Mouse (Mus musculus) cerebellum, postnatal 36 days (tissue): ENCODE measurements at regions not wholly inside any gene's neighbourhood (a gene's known extent, or its start where the extent isn't known, plus 50 kb on each side); places are given as distances from the start of the nearest gene placed in this dataset.

Experiments
- DNase-seq, 2 experiments: peaks; one replicate each; pipeline ENCODE4 v3.0.0; 2021 to 2022; ENCODE audit warnings: mixed read lengths in 2 of 2

- no peak for DNase-seq
Observed at GRCm38 (mm10) chr4:81825966-81826365, 383.4 kb upstream of the Mpdz start.

GRCm38 (mm10) chr4:81823566-81823965 lies 381.0 kb upstream of the Mpdz start:
- no peak for DNase-seq

GRCm38 (mm10) chr4:81789274-81789673 lies 346.7 kb upstream of the Mpdz start:
- no peak for DNase-seq

DNA sequence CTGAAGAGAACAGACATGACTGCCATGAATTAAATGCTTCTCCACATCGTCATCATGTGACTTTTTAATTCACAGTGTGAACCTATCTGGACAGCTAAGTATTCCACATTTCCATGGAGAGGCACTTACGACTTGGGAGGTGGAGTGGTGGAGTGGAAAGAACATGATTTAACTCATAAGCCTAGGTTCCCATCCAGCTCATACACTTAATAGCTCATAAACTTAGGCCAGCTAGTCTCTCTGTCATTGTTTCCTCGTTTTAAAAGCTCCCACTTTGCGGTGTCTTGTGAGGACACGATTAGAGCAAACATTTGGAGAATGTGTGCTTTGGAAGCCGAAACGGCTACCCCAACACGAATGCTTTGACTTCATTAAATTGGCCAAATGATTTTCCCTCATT lies 346.0 kb upstream of the Mpdz start:
- DNase-seq: no peak

- no peak for DNase-seq
Observed at GRCm38 (mm10) chr4:81781971-81782370, 339.4 kb upstream of the Mpdz start.

DNA sequence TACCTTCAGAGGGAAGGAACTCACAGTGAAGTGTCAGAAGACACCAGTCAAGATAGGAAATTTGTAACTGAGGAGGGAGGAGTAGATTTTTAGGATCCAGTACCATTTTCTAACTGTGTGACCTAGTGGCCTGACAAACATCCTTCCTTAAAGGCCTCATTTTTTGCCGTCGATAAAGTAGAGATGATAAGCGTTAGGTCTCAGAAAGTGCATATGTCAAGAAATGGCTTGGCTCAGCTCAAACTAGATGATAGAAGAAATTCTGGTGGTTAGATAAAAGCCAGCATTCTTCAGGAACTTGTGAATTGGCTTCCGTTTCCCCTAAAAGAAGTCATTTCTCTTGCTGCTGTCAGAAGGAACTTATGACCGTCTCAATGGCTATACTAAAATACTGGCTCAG lies 324.1 kb upstream of the Mpdz start:
- DNase-seq: no peak

GRCm38 (mm10) chr4:81764026-81764867 lies 321.6 kb upstream of the Mpdz start:
- DNase-seq: no peak

DNA sequence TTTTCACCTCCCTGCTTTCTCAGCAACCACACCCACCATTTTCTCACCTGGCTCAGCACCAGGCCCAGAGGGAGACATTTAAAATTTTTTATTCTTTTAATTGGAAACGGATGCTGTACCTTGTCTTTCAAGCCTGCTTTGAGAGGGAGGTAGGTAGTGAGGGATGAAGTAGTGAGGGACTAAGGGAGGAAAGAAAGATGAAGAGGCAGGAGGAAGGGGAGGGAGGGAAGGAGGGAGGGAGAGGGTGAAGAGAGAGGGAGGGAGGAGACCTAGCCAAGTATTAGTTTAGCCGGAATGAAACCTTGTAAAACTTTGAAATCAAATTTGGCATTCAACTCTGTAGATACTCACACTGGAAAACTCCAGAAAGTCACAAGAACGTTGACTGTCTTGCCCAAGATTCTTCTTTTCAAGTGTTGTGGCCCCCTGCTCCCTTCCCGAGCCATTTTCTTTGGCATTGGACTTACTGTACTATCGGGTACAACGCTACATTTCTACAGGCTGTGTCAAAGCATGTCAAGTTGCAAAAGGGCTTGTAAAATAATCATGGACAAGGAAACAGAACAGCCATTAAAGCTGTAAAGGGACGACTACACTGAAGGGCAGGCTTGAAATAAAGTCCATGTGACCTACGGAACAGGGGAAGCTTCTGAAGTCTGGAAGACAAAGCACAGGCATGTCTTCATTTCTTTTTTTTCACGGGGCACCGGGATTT lies 320.9 kb upstream of the Mpdz start:
- no peak for DNase-seq

GRCm38 (mm10) chr4:81762592-81763229 lies 320.1 kb upstream of the Mpdz start:
- DNase-seq: no peak

- DNase-seq: no peak
Observed at GRCm38 (mm10) chr4:81757905-81758304, 315.3 kb upstream of the Mpdz start.

DNA sequence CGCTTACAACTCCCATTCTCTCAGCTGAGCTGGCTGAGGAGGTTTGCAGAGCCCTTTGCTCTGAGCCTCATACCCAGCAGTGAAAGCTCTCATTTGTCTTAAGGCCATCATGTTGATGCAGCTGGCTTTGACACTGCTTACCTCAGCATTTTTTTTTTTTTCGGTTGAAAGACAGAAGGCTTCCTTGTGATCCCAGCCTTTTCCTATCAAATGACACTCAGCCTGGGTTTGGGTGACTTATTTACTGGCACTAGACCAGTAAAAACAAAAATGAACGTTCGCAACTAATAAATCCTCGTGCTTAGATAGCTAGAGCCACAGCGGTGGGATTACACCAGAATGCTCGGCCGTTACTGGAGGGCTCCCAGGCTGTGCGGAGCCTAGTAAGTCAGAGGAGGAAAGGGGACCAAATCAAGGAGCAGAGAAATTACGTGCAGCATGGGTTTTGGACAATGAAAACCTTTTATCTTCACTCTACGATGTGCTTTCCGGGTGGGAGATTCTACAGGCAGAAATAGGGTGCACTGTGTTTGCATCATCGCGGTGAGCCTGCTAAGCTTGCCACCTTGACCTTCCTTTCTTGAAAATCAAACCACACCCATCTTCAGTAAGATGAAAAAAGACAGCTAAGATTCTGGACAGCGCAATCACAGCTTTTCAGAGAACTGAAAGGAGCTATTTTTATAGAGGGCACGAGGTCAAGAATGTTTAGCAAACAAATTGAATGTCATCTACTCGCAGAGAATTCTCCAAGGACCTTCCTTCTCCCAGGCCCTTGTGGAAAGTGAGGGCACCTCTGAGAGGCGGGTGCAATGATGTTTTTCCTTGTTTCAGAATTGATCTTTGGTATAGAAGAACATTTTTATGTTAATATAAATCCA lies 302.3 kb upstream of the Mpdz start:
- no peak for DNase-seq

- DNase-seq: peak; percentile 14 to 21
Observed at GRCm38 (mm10) chr4:81743978-81744628, 301.5 kb upstream of the Mpdz start.

DNA sequence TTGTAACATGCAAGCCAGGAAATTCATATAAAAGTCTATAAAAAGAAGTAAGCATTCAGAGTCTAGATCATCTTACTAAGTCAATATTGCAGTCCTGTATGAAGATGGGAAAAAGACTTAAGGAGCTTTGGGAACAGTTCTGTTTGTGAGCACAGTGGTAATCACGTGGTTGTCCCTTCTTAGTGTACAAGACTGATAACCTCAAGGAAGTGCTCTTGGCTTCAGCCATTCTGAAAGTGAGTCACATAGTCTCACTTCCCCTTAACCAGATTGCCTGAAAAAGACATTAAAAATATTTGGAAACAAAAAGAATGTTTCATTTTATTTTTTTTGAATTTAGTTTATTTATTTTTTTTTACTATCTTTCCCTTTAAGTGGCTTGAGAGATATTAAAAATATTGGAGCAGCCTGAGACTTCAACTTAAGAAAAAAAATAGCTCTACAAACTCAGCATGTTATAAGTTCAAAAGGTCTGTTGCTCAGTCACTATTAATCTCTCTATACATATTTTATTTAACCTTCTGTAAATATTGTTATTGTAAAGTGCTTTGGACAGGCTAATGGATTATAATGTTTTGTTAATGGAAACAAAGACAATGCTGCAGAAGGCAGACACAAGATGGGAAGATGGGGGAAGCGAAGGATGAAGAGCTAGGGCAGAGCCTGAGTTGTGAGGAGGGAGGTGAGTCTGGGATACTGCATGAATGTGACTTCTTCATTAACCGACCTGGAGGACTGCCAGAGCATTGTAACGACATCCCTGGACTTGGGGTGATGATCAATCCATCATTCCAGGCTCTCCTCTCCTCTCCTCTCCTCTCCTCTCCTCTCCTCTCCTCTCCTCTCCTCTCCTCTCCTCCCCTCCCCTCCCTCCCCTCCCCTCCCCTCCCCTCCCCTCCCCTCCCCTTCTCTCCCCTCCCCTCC lies 300.2 kb upstream of the Mpdz start:
- no peak for DNase-seq

DNA sequence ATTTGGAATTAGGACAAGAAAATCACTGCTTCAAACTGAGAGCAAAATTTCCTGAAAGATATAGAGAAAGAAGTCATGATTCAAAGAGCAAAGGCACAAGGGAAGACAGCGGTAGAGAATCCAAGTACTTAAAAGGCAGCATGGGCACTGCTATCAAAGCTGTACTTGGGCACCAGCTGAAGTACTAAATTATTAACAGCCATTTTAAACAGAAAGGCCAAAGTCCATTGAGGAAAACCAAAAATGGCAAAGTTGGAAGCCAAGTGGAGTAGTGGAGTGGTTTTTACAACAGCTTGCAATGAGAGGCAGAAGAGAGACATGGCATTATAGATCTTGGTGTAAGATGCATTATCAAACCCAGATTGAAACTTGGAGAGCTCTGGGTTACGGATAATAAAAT lies 291.8 kb upstream of the Mpdz start:
- DNase-seq: no peak

- no peak for DNase-seq
Observed at GRCm38 (mm10) chr4:81730386-81730785, 287.8 kb upstream of the Mpdz start.

GRCm38 (mm10) chr4:81728961-81729360 lies 286.3 kb upstream of the Mpdz start:
- DNase-seq: peak in 1 of 2 experiments; percentile 28

GRCm38 (mm10) chr4:81727735-81728581 lies 285.3 kb upstream of the Mpdz start:
- DNase-seq: peak; percentile 12 to 31

- DNase-seq: peak; percentile 84 to 85
Observed at GRCm38 (mm10) chr4:81726761-81727723, 284.4 kb upstream of the Mpdz start.

DNA sequence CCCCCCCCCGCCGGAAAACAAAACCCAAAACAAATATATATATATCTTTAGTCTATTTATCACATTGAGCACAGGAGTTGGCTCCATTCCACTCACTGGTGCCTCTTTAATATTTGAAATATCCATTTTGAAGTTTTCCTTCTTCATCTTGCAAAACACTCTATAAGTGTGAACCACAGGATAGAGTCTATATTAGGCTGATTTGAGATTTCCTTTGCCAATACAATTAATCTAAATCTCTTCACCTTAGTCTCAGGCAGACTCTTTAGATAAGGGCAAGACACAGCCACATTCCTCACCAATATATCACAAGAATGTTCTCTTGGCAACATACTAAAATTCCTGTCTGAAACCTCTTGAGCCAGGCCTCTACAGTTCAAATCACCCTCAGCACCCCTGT lies 282.1 kb upstream of the Mpdz start:
- no peak for DNase-seq
